Mouse (Mus musculus): ENCODE measurements around the gene Tmem63a.
A peak's percentile ranks its signal among the peaks of the same experiment; 100 is the strongest.

DNA sequence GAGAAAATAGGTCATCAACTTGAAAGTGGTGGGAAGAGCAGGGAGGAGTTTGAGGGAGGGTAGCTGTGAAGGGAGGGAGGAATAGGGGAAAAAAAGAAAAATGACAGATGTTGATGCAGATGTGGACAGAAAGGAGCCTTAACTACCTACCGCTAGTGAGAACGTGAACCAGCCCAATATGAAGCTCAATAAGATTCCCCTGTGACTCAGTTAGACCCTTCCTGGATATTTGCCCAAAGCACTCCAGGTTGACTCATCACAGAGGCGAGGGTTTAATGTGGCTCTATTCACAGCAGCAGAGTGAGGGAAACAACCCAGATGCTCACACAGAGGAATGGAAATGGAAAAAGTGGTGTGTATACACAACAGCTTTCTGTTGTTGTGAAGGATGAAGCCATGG, 11.0 kb upstream of the Tmem63a start:
- TF ChIP-seq CTCF (IDR thresholded peaks at IDR 0.05; ENCODE audit: control insufficient read depth, insufficient read depth, insufficient read length): no peak
- no peak for TF ChIP-seq MYOD1 (IDR thresholded peaks at IDR 0.05; ENCODE audit: control insufficient read depth, insufficient read length, low read depth)
- TF ChIP-seq MAX (IDR thresholded peaks at IDR 0.05): no peak
- TF ChIP-seq USF1 (IDR thresholded peaks at IDR 0.05; ENCODE audit: low read depth): no peak
- no peak for TF ChIP-seq MYOG (IDR thresholded peaks at IDR 0.05; ENCODE audit: control insufficient read depth, extremely low read depth, insufficient read length)
- peak; percentile 43 for TF ChIP-seq FOSL1 (IDR thresholded peaks at IDR 0.05; ENCODE audit: insufficient read depth, low read length, poor library complexity, severe bottlenecking)

All from C2C12 (cell line).